Mouse (Mus musculus): ENCODE measurements at regions not wholly inside any gene's neighbourhood (a gene's known extent, or its start where the extent isn't known, plus 50 kb on each side); places are given as distances from the start of the nearest gene placed in this dataset.

DNA sequence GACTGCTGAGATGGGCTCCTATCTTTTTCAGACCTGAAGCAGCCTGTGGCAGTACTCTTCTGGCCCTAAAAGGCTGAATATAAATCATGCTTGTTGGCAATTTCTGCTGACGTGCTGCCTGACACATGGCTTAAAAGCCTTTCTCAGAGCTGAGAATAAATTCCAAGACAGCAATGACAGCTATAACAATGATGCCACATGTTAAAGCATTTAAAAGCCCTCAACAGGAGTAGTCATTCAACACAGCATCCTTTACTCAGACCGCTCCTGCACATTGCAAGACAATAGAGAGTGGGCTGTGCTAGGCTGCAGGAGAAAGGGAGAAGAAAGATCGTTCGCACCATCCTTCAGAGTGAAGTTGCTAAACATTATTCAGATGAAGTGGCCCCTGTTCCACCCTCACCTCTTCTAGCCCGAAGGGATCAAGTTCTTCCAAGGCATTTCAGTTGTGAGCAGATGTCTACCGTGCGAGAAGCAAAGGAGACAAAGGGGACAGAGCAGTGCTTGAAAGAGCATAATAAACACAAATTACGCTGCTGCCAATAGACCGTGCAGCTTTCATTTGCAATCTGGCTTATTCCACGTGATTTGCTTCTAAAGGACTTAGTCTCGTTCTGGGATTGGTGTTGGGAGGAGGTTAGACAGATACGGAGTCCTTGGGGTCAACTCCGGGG, 275.1 kb upstream of the Acvr2a start:
- TF ChIP-seq CTCF (IDR thresholded peaks at IDR 0.05; ENCODE audit: borderline replicate concordance, insufficient read depth, low read depth, low read length) (no peak), POLR2A (IDR thresholded peaks at IDR 0.05; ENCODE audit: borderline replicate concordance, insufficient read depth, low read length) (no peak)
- H3K4me1 ChIP-seq (ENCODE audit: control insufficient read depth, insufficient read depth, low read length) = no peaks in the 10 kb centered on the region
- H3K4me3 ChIP-seq (replicated peaks; ENCODE audit: insufficient read depth, low read depth, low read length) = peak overlapping the region; percentile 16
- WGBS = 15% methylated on average over 13 of the region's 13 CpGs
- no peaks in the 10 kb centered on the region for H3K27me3 ChIP-seq (ENCODE audit: control insufficient read depth, insufficient read depth, low read length)
- peak; percentile 1 to 7 for DNase-seq
- no peak overlapping the region for H3K27ac ChIP-seq (ENCODE audit: insufficient read depth, low read length)

DNA sequence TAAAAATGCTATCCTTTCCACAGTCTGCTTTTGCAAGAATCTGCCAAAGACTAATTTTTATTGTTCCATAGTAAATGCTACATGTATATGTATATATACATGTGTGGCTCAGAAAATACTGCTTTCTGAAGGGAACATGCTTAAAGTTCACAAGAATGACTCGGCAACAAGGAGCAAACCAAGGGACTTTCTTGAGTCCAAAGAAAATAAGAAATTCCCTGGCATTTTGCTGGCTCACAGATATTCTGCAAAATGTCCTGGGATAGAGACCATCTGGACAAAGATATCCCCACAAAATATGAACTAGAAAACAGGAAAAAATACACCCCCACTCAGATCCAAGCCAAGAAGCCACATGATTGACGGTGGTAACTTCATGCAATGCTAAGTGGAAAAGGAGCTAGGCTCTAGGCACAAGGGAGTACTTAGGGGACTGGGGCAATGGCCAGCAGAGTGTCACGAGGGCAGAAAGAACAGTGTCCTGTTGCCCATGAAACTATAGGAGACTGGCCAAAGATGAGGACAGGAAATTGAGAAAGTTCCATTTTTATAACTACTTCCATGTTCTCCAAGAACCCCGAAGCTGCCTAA, 274.3 kb upstream of the Acvr2a start:
- Histone ChIP-seq H3K4me3 (replicated peaks; ENCODE audit: insufficient read depth, low read depth, low read length) (no peak overlapping the region), H3K27me3 (ENCODE audit: control insufficient read depth, insufficient read depth, low read length) (no peaks in the 10 kb centered on the region), H3K4me1 (ENCODE audit: control insufficient read depth, insufficient read depth, low read length) (no peaks in the 10 kb centered on the region), H3K27ac (ENCODE audit: insufficient read depth, low read length) (no peak overlapping the region)
- no peak for DNase-seq
- TF ChIP-seq CTCF (IDR thresholded peaks at IDR 0.05; ENCODE audit: borderline replicate concordance, insufficient read depth, low read depth, low read length) (no peak), POLR2A (IDR thresholded peaks at IDR 0.05; ENCODE audit: borderline replicate concordance, insufficient read depth, low read length) (no peak)
- WGBS = 36% methylated on average over 4 of the region's 4 CpGs

DNA sequence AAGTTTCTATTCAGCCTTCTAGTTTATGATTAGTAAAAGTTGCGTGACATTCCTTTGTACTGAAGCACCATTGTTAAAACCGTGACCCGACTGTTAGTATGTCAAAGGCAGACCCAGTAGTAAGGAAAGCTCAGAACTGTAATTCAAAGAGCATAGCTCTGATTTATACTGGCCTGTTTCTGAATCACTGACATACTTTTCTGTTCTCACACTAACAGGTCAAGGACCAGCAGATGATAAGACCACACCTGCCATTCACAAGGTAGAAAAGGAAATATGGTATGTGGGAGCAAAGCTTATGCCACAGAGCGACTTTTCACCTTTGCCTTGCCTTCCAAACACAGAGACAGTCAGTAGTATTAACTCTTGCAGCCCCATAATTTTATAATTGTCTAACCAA, 269.5 kb upstream of the Acvr2a start:
- DNase-seq = no peak
- Histone ChIP-seq H3K4me3 (replicated peaks; ENCODE audit: insufficient read depth, low read depth, low read length) (no peak overlapping the region), H3K4me1 (ENCODE audit: control insufficient read depth, insufficient read depth, low read length) (no peaks in the 10 kb centered on the region), H3K27ac (ENCODE audit: insufficient read depth, low read length) (no peak overlapping the region), H3K27me3 (ENCODE audit: control insufficient read depth, insufficient read depth, low read length) (no peaks in the 10 kb centered on the region)
- TF ChIP-seq POLR2A (IDR thresholded peaks at IDR 0.05; ENCODE audit: borderline replicate concordance, insufficient read depth, low read length) (no peak), CTCF (IDR thresholded peaks at IDR 0.05; ENCODE audit: borderline replicate concordance, insufficient read depth, low read depth, low read length) (no peak)
- 65% methylated on average over 4 of the region's 4 CpGs for WGBS

DNA sequence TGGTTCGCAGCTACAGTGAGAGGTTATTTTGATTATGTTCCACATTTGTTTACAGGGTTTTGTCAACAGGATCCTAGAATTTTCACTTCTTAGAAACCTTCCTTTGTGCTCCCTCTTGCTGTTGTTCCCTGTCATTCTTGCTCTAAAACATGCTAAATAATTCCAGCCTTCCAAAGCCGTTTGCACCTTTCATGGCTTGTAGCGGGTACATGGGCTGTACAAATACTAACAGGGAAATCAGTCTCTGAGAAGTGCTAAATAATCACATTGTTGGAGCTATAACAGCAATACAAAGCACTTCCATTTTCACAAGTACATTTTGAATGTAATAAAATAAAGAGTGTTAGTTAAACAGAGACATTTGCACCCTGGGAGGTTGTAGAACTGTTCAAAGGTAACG, 268.8 kb upstream of the Acvr2a start:
- no peak overlapping the region for H3K27ac ChIP-seq (ENCODE audit: insufficient read depth, low read length)
- 85% methylated on average over 4 of the region's 4 CpGs for WGBS
- H3K4me1 ChIP-seq (ENCODE audit: control insufficient read depth, insufficient read depth, low read length) = no peaks in the 10 kb centered on the region
- TF ChIP-seq CTCF (IDR thresholded peaks at IDR 0.05; ENCODE audit: borderline replicate concordance, insufficient read depth, low read depth, low read length) (no peak), POLR2A (IDR thresholded peaks at IDR 0.05; ENCODE audit: borderline replicate concordance, insufficient read depth, low read length) (no peak)
- H3K4me3 ChIP-seq (replicated peaks; ENCODE audit: insufficient read depth, low read depth, low read length) = no peak overlapping the region
- no peaks in the 10 kb centered on the region for H3K27me3 ChIP-seq (ENCODE audit: control insufficient read depth, insufficient read depth, low read length)
- no peak for DNase-seq

DNA sequence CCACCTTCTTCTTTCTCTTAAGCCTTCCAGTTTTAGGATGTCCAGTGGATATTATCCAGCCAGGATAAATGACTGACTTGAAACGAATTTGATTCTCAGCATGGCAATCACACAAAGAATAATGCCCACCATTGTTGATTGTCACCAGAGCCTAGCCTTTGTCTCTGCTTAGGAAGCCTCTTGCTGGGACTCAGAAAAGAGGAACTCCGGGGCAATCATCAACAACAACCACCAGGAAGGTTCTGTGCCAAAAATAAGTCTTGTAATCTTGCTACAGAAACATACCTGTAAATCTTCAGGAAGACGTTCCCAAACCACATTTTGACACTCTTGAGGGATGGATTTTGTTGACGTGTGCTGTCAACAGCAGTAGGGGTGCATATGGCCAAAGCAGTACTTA, 268.2 kb upstream of the Acvr2a start:
- H3K27me3 ChIP-seq (ENCODE audit: control insufficient read depth, insufficient read depth, low read length) = no peaks in the 10 kb centered on the region
- H3K4me3 ChIP-seq (replicated peaks; ENCODE audit: insufficient read depth, low read depth, low read length) = no peak overlapping the region
- DNase-seq = no peak
- 30% methylated on average over 4 of the region's 4 CpGs for WGBS
- no peak overlapping the region for H3K27ac ChIP-seq (ENCODE audit: insufficient read depth, low read length)
- H3K4me1 ChIP-seq (ENCODE audit: control insufficient read depth, insufficient read depth, low read length) = no peaks in the 10 kb centered on the region
- TF ChIP-seq POLR2A (IDR thresholded peaks at IDR 0.05; ENCODE audit: borderline replicate concordance, insufficient read depth, low read length) = no peak
- no peak for TF ChIP-seq CTCF (IDR thresholded peaks at IDR 0.05; ENCODE audit: borderline replicate concordance, insufficient read depth, low read depth, low read length)

DNA sequence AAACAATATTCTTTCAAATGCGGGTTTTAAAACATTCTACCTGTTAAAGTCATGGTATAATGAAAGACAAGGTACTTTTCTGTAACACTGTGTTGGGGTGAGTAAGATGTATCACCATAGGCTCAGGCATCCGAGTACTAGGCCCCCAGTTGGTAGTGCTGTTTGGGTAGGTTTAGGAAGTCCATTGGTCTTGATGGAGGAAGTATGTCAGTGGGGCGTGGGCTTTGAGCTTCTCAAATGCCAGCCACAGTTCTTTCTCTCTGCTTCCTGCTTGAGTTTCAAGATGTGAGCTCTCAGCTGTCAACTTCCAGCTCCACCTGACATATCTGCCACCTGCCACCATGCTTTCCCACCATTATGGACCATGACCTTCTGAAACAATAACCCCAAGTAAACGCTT, 267.7 kb upstream of the Acvr2a start:
- H3K27ac ChIP-seq (ENCODE audit: insufficient read depth, low read length) = no peak overlapping the region
- WGBS = 90% methylated on average over 4 of the region's 4 CpGs
- no peaks in the 10 kb centered on the region for H3K4me1 ChIP-seq (ENCODE audit: control insufficient read depth, insufficient read depth, low read length)
- no peaks in the 10 kb centered on the region for H3K27me3 ChIP-seq (ENCODE audit: control insufficient read depth, insufficient read depth, low read length)
- TF ChIP-seq POLR2A (IDR thresholded peaks at IDR 0.05; ENCODE audit: borderline replicate concordance, insufficient read depth, low read length) (no peak), CTCF (IDR thresholded peaks at IDR 0.05; ENCODE audit: borderline replicate concordance, insufficient read depth, low read depth, low read length) (no peak)
- no peak overlapping the region for H3K4me3 ChIP-seq (replicated peaks; ENCODE audit: insufficient read depth, low read depth, low read length)
- no peak for DNase-seq

DNA sequence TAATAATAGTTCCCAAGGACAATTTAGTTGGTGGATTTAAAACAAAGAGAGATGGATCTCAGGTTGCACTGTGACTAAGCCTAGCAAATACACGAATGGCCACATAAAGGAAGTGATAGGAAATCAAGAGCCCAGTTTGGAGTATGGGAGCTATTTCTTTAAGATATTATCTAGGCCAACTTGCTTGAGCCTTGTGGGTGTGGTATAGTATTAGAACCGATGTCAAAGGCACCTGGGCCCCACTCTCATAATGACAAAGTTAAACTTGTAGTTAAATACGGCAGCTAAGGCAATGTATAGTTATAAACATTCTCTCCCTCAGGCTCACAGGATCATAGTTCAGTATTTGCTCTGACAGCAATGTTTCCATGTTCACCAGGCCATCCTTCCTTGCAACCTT, 257.3 kb upstream of the Acvr2a start:
- WGBS = 88% methylated on average over 3 of the region's 3 CpGs

DNA sequence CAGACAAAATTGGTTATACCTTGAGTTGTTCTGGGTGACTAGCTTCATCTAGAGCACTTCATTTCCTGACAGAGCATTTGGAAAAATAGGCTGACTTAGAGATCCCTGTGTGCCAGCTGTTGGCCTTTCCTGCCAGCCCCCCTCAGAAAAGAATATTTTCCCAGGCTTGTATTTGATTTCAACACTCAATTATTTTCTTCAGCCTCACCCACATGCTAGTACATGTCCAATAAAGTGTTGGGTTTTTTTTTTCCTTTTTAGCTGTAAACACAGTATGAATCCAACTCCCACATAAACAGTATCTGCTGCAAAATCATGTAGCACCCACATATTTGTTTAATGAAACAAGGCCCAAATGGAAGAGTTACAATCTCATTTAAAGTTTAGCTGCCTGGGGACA, 256.8 kb upstream of the Acvr2a start:
- Histone ChIP-seq H3K27ac (ENCODE audit: insufficient read depth, low read length) (no peak overlapping the region), H3K4me1 (ENCODE audit: control insufficient read depth, insufficient read depth, low read length) (no peaks in the 10 kb centered on the region), H3K27me3 (ENCODE audit: control insufficient read depth, insufficient read depth, low read length) (no peaks in the 10 kb centered on the region), H3K4me3 (replicated peaks; ENCODE audit: insufficient read depth, low read depth, low read length) (no peak overlapping the region)
- no peak for DNase-seq
- TF ChIP-seq POLR2A (IDR thresholded peaks at IDR 0.05; ENCODE audit: borderline replicate concordance, insufficient read depth, low read length) = no peak
- TF ChIP-seq CTCF (IDR thresholded peaks at IDR 0.05; ENCODE audit: borderline replicate concordance, insufficient read depth, low read depth, low read length) = no peak

More for the DNA sequence above, 257.3 kb upstream of the Acvr2a start:
- H3K27ac ChIP-seq (ENCODE audit: insufficient read depth, low read length) = no peak overlapping the region
- TF ChIP-seq POLR2A (IDR thresholded peaks at IDR 0.05; ENCODE audit: borderline replicate concordance, insufficient read depth, low read length) (no peak), CTCF (IDR thresholded peaks at IDR 0.05; ENCODE audit: borderline replicate concordance, insufficient read depth, low read depth, low read length) (no peak)
- no peaks in the 10 kb centered on the region for H3K4me1 ChIP-seq (ENCODE audit: control insufficient read depth, insufficient read depth, low read length)
- H3K4me3 ChIP-seq (replicated peaks; ENCODE audit: insufficient read depth, low read depth, low read length) = no peak overlapping the region
- no peaks in the 10 kb centered on the region for H3K27me3 ChIP-seq (ENCODE audit: control insufficient read depth, insufficient read depth, low read length)
- no peak for DNase-seq
